Mouse (Mus musculus) megakaryocyte-erythroid progenitor cell, adult 5-6 weeks (primary cell): ENCODE results near the gene Elmo1. TPM values are rescaled to one million over a fixed set of nuclear protein-coding genes. Genes with fewer than 3 reads are reported as not detected.
A peak's percentile ranks its signal among the peaks of the same experiment; 100 is the strongest.

ENCODE experiments used
- ATAC-seq: replicated peaks from 2 replicates; pipeline ENCODE4 v1.8.0; 2016; ENCODE audit warnings: mild to moderate bottlenecking, inconsistent platforms; ENCODE audit not compliant: severe bottlenecking, poor library complexity, low FRiP score, low TSS enrichment
- total RNA-seq, 2 experiments: library from RNA; stranded (forward) in 1 of 2; stranded (reverse) in 1 of 2; fragments of 200-1000, 215-1000 nt in 1 of 2; fragments of >200 nt in 1 of 2; fragmentation: Nextera tagmentation in 1 of 2; gene quantifications; 2 replicates each; pipeline ENCODE4 v1.2.3; 2014 to 2017

Elmo1 gene
- total RNA-seq (2014; fragmentation: Nextera tagmentation) (23.4 and 35.0 TPM in 2 replicates), total RNA-seq (2017) (13.0 and 17.2 TPM in 2 replicates)

DNA sequence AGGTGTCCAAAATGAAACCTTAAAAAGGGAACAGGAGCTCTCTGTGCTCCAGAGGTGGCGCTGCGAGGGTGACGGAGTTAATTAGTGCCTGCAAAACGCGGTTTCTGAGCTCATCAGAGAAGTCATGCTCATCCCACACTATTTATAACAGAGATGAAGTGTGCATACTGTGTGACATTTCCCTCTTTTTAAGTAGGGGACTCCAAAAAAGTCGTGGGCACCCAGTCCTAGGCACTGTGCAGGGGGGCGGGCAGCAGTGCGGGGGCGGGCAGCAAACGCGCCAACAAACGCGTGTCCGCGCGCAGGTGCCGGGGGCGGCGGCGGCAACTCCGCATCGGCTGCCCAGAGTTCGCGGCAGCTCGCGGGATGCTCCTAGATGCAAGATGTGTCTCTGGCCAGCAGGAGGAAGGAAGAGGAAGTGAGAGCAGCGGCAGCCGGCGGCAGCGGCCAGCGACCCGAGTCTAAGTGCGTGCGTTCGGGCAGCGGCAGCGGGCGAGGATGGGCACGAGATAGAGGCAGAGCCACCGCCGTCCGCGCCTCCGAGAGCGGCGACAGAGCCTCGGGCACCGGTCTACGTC, at the start of gene Elmo1:
TSS of gene Elmo1 (plus strand) at position 464 of the 578 bp plus-strand sequence.
- ATAC-seq = peak; percentile 87

DNA sequence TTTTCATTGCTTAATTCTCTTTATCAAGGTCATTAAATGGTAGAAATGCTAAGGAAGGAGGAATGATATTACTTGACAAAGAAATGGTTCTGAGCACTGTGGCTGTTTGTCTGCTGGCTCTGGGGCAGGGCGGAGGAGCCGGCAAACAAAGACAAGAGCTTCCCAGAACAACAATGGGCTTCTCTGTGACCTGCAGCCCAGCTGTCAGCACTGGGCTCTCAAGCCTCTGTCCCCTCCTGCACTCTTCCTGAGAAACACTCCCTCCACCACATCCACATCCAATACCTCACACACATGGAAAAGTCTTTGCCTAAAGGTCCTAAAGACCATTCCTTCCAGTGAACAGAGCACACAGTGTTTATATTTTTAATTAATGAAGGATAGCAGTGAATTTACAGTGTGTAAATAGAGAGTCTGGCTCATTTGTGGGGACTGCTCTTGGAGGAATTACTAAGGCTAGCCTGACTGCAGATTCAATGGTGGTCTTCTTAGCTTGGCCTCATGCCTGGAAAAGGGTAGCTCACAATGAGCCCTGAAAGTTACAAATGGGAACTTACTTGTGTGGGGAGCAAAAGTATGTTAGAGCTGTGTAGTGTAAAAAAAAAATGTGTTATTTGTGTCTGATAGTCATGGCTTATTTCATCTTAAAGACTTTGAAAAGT, 49.1 kb upstream of the Elmo1 start:
- ATAC-seq = no peak

DNA sequence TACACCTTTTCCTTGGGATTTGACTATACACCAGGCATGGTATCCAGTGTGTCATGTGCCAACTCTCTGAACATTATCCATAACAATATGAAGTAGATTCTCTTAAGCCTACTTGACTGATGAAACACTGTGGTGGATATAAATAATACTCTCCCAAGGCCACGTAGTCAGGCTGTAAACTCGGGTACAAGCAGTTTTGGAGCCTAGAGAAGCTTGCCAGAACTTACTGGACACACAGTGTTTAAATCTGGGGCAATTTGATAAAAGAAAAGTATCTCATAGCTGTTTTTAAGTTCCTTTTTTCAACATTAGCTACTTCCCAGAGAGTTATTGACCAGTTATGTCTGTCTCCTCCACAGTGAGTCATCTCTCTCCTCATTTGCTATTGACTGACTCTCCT, 47.5 kb upstream of the Elmo1 start:
- no peak for ATAC-seq

DNA sequence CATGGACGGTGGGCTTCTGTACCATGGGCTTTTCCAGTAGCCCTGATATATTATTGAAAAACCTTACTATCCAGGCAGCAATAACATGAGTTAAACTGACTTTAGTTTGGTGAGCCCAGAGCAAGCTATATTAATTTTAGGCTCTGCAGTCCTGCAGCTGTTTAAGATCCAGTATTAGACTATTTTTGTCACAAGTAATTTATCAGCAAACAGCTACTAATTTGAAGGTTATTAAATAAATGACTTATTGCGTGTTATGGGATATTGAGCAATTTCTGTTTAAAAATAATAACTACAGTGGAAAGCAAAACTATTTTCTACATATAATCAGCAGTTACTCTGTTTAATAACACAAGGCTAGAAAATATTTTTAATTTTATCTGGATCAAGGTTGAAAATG, 45.0 kb upstream of the Elmo1 start:
- ATAC-seq = no peak

DNA sequence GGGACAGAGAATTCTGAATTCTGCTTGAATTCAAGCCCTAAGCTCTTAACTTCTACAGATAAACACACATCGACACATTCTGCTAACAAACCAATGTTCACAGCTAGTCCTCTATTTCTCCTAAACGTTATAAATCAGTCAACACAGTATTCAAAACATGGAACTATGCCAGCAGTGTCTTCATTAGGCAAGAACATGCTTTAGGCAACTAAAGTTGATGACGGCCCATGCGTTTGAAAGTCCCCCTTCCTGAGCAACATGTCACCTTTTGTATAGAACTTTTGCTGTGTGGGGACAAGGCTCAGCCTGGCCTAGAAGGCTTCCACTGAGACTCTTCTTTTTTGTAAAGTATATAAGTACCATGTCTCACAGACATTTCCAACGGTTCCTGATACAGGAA, 44.6 kb upstream of the Elmo1 start:
- no peak for ATAC-seq

DNA sequence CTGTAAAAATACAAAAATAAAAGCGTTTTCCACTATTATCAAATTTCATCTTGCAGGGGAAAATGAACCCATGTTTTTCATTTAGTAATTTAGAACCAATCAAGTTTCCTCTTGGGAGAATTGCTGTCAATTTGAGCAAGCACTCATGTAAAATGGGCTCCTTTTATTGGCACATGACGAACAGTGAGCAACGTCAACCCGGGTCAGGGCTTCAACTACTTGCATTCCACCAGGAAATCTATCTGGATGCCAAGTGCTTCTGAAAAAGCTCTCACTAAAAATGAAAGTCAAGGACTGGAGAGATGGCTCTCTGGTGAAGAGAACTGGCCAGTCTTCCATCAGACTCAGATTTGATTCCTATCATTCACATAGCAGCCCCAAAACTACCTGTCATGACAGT, 44.0 kb upstream of the Elmo1 start:
- no peak for ATAC-seq

DNA sequence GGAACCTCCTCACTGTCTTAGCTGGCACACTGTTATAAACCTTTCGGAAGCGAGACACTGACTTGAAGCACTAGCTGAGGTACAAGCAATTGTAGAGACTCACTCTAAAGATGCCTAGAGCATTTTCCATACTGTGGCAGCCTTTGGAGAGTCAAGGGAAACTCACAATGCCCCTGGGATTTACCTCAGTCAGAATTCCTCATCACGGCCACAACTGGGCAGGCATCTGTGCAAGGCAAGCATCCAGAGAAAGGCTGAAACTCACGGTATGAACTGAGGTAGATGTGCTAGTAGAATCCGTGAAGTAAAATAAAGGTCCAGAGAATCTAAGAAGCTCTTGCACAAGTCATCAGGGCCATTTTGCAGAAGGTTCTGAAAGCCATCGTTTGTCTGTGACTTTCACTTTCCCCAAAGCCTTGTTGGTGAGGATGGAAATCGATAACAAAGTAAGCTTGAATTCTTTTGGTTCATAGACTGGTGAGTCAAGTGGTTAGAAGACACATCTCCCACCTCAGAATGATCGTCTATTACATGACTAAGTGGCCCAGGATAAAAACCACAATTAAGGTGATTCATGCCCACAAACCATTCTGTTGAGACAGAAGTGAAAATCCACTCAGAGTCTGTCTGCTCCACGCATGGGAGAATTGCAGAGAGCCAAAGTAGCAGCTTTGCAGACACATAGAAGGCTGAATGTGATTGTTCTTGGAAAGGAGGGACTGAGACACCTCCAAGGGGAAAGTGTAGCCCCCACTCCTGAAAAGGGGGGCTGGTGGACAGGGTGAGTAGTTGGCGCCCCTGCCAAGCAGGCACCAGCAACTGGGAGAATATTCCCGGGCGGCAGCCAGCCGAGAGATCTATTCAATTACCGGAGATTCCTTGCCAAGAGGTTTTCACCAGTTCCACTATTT, 42.2 kb upstream of the Elmo1 start:
- no peak for ATAC-seq

DNA sequence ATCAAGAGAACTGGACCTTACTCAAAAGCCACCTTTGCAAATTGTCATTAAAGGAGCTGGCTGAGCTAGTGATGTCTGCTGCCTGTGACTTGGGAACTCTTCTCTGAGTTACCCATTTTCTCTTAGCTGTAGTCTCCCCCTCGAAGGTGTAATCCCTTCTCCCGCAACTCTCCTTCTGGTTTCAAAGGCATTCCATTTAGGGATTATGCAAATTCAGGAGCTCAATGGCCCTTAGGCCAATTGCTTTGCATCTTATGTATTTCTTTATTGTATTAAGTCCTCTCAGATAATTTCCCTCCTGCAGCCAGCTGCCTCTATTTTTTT, 41.6 kb upstream of the Elmo1 start:
- no peak for ATAC-seq

DNA sequence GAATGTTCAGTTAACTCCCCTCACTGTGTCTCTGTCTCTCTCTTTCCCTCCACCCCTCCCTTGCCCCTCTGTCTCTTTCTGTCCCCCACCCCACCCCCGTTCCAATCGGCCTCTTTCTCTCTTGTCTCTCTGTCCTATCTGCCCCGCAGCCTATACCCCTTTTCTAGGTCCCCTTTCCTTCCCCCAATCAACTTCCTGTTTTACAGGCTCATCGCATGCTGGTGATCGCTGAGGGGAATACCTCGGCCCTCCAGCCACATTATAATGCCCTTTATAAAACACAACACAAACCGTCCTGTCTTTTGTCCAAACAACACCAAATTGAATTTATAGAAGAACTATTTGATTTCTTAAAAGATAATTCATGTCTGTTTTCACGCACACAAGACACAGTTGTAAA, 40.7 kb upstream of the Elmo1 start:
- ATAC-seq = no peak

DNA sequence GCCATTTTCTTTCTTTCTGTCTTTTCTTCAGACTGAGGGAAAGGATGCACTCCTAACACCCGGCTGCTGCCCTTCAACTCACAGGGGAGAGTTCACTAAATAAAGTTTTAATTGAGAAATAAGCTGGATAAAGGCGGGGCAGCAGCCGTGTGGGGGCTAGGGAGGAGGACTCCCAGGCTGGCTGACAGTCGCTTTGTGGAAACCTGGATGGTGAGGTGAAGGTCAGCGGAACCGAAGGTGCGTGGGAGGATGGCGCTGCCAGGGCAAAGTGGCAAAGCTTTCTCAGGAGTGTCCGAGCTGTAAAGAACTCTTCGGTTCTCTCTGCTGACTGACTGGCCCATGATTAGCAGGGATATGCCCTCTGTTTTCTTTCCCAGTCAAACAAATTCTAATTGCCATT, 40.2 kb upstream of the Elmo1 start:
- ATAC-seq = no peak

DNA sequence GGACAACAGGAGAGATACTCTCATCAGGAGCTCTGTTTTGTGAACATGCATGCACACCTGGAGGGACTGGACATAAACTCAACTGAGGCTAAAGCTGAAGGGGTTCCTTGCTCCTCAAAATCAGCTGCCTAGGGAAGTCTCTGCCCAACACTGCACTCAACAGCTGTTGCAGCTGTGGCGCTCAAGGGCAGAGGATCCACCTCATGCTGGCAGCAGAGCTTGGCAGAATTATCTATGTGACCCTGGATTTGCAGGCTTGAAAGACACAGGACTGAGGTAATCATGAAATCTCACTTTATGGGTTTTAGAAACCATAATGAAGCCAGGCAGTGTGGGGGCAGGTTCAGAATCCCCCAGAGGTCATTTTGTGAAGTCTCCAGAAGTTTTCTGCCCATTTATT, 32.5 kb upstream of the Elmo1 start:
- no peak for ATAC-seq

DNA sequence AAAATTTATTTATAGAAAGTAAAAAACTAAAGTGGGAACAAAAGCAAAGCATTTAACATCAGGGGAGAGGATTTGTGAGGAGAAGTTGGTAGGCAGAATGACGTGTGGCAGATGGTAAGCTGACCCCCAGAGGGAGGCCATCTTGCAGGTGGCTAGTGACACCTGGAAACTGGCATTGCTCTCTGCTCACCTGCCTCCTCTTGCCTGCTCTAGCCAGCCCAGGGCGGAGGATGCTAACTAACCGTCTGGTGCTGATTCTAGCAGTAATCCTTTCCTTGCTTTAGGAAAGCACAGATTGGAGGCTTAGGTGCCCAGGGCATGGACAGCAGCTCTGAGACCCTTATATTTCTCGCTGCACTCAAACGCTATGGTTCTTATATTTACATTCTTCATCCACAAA, 29.4 kb upstream of the Elmo1 start:
- ATAC-seq = no peak

DNA sequence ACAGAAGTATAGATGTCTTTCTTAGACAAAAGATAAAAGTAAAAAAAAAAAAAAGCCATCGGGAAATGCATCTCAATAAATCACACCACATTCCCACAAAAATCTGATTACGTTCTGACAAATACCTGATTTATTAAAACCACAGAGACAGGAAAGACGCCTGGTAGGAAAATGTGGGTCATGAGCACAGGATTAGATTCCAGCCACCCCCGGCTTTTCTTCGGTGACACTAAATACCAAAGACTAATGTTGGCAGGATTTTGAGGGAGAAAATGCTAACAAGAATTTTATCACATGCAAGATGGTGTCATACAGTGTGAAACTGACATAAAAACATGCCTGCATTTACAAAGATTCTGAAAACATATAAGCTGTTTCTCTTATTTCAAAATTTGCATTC, 27.1 kb upstream of the Elmo1 start:
- no peak for ATAC-seq

DNA sequence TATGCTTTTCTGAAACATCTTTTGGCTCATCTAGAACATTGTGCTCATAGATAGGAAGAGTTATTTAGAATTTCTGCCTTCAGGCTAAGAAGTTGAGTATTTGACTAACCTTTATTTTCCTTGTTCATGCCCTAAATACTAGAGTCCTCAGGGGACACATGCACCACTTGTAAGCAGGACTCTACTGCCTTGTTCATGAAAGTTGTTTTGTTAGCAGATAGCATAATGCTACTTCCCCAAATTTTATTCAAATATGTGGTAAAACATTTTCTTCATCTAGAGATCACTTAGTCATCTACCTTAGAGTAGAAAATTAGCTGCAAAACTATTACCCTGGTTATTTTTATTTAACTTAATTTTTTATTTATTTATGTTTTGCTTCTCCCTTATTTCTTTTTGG, 18.4 kb upstream of the Elmo1 start:
- ATAC-seq = no peak

DNA sequence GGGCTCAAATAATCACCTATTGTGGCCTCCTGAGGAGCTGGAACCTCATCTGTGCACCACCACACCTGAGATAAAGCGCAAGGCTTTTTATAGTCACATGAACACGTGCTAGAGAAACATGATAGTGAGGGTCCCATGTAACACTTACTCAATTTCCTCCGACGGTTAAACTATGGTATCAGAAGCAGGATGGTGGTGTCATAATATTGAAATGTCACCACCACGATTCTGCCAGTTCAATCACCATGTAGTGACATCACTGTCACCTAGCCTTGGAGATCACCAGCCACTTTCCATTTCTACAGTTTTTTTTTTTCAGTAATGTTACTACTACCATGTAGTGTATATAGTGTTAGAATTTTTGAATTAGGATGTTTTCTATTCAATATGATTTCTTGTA, 17.4 kb upstream of the Elmo1 start:
- no peak for ATAC-seq

DNA sequence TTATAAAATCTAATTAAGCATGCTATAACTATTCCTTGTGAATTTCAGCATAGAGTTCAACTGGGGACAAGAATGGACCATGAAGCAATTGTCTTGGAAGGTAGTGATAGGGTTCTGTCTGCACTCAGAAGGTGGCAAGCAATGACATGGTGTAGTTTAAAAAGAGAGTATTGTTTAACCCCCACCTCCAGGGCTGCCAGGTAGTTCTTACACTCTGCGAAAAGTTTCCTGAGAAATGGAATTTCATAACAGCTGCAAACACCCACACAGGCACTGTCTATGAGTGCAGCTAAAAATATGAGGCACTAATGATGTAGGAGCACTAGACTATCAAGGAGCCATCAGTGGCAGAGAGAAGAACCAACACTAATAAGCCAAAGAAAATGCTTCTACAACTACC, 13.9 kb upstream of the Elmo1 start:
- no peak for ATAC-seq

DNA sequence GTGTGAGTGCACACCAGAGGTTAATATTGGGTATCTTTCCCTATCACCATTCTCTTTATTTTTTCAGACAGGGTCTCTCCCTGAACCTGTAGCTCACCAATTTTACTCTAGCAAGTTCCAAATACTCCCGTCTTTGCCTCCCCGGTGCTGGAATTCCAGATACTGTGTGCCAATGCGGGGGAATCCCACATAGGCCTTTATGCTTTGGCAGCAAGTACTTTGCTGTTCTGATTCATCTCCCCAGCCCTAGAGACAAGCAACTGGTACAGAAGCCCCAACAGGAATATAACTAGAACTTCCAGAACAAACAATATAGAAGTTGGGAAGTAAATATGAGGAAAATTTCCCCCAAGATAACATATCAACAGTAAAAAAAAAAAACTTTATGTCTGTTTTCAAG, 13.2 kb upstream of the Elmo1 start:
- no peak for ATAC-seq

DNA sequence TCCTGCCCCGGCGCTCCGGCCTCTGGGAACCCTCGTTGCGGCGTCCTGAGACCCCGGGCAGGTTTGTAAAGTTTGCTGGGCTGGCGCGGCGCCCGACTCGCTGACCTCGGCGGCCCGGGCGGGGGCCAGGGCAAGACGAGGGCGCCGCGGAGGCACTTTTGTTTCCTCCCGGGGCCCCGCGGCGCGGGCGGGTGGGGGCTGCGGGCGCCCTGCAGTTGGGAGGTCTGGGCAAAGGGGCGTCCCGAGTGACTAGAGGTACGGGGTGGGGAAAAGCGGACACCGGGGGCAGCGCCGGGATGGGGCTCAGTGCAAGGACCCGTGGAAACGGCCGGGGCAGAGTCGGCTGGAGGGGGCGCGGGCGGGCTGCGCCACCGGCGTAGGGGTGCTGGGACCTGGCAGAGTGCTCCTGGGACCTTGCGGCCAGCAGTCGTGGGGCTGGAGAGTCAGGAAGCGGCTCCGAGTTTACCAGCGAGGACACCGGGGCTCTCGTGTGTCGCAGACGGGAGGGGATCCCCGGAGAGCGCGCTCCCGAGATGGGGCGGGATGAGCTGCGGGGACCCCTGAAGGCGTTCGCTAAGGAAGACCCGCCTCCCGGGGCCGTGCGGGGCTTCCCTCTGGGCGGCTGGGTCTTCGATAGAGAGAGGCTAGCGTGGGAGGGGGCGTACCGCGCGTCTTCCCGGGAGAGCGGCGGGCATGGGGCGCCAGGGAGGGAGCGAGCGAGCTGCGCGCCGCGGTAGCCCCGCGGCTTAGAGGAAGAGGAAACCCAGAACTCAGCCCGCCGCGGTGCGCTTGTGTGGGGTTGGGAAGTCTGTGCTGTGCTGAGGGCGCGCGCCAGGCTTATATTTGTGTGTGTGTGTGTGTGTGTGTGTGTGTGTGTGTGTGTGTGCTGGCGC, 561 bp downstream of the Elmo1 start:
- no peak for ATAC-seq

DNA sequence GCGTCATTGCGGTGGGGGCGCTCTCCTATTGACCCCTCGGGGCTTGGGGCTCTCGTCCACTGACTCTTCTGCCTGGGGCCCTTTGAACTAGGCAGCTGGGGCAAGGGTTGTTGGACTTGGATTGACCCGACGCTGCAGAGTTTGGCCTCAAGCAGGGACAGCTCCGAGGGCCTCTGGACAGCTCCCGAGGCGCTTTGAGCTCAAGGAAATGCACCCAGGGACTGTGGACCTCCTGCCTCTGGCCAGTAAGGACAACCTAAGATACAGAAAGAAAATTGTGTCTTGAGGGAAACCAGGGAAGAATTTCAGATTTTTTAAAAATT, 1.2 kb downstream of the Elmo1 start:
- ATAC-seq = no peak

DNA sequence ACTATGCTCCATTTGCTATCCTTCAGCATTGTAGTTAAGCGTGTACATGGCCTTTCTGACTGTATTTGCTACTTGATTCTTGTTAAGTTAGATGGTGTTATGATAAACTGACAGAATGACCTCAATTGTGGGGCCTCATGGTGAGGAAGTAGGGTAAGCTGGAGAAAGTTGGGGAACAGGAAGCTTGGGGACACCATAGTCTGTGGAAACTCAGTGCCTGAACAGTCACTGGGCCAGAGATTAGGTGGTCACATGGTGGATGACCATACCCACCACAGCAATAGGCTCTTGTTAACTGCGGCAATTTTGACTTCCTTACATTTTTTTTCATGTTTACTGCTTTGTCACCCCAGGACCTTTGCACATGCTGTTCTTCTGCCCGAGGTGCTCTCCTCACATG, 1.9 kb downstream of the Elmo1 start:
- no peak for ATAC-seq
